Mouse (Mus musculus) brain, embryonic 14.5 days (tissue): ENCODE results near the gene Mog.

ENCODE experiments used
- CTCF ChIP-seq: fragments of 200-500 bp; IDR thresholded peaks from 2 replicates; pipeline ENCODE4 v1.5.1; 2012; ENCODE audit warnings: inconsistent platforms, mild to moderate bottlenecking, moderate library complexity, borderline replicate concordance; ENCODE audit not compliant: insufficient read depth, insufficient read length; ENCODE audit errors: extremely low read depth
- POLR2A ChIP-seq: fragments of 200-500 bp; IDR thresholded peaks from 2 replicates; pipeline ENCODE4 v1.6.1; 2012; ENCODE audit warnings: mild to moderate bottlenecking, inconsistent platforms, borderline replicate concordance; ENCODE audit not compliant: poor library complexity, insufficient read depth, insufficient read length, severe bottlenecking; ENCODE audit errors: extremely low read depth

- no peak for TF ChIP-seq CTCF
- TF ChIP-seq POLR2A = no peak
Observed at GRCm38 (mm10) chr17:37011719-37012118, 11.5 kb downstream of the Mog start.
